Mouse (Mus musculus): ENCODE measurements around the gene Gpm6b. TPM values are rescaled to one million over a fixed set of nuclear protein-coding genes. Genes with fewer than 3 reads are reported as not detected.

Gpm6b gene
- total RNA-seq, 2 experiments from 2014 or later = 607 to 613 TPM

GRCm38 (mm10) chrX:166351790-166352189, 113.1 kb downstream of the Gpm6b start:
- peak; percentile 61 to 65 for DNase-seq (ENCODE audit: low spot score in 2 of 2)

GRCm38 (mm10) chrX:166353412-166353811, 114.7 kb downstream of the Gpm6b start:
- DNase-seq (ENCODE audit: low spot score in 2 of 2) = no peak

- no peak for DNase-seq (ENCODE audit: low spot score in 2 of 2)
Observed at GRCm38 (mm10) chrX:166354913-166355312, 116.2 kb downstream of the Gpm6b start.

GRCm38 (mm10) chrX:166356276-166356675, 117.6 kb downstream of the Gpm6b start:
- DNase-seq (ENCODE audit: low spot score in 2 of 2) = no peak

- no peak for DNase-seq (ENCODE audit: low spot score in 2 of 2)
Observed at GRCm38 (mm10) chrX:166358955-166359354, 120.2 kb downstream of the Gpm6b start.

GRCm38 (mm10) chrX:166359927-166360440, 121.3 kb downstream of the Gpm6b start:
- no peak for DNase-seq (ENCODE audit: low spot score in 2 of 2)

- peak; percentile 42 to 62 for DNase-seq (ENCODE audit: low spot score in 2 of 2)
Observed at GRCm38 (mm10) chrX:166360455-166360854, 121.7 kb downstream of the Gpm6b start.

GRCm38 (mm10) chrX:166365458-166366213, 126.9 kb downstream of the Gpm6b start:
- no peak for DNase-seq (ENCODE audit: low spot score in 2 of 2)

- no peak for DNase-seq (ENCODE audit: low spot score in 2 of 2)
Observed at GRCm38 (mm10) chrX:166376681-166377328, 138.1 kb downstream of the Gpm6b start.

- no peak for DNase-seq (ENCODE audit: low spot score in 2 of 2)
Observed at GRCm38 (mm10) chrX:166378652-166379051, 139.9 kb downstream of the Gpm6b start.

- no peak for DNase-seq (ENCODE audit: low spot score in 2 of 2)
Observed at GRCm38 (mm10) chrX:166383606-166384005, 144.9 kb downstream of the Gpm6b start.

GRCm38 (mm10) chrX:166384935-166385334, 146.2 kb downstream of the Gpm6b start:
- no peak for DNase-seq (ENCODE audit: low spot score in 2 of 2)

- no peak for DNase-seq (ENCODE audit: low spot score in 2 of 2)
Observed at GRCm38 (mm10) chrX:166386656-166387055, 147.9 kb downstream of the Gpm6b start.

- DNase-seq (ENCODE audit: low spot score in 2 of 2) = no peak
Observed at GRCm38 (mm10) chrX:166393753-166394152, 155.0 kb downstream of the Gpm6b start.

- no peak for DNase-seq (ENCODE audit: low spot score in 2 of 2)
Observed at GRCm38 (mm10) chrX:166407865-166408264, 169.2 kb downstream of the Gpm6b start.

GRCm38 (mm10) chrX:166416196-166416595, 177.5 kb downstream of the Gpm6b start:
- DNase-seq (ENCODE audit: low spot score in 2 of 2) = peak; percentile 12 to 13

GRCm38 (mm10) chrX:166434812-166435211, 196.1 kb downstream of the Gpm6b start:
- no peak for DNase-seq (ENCODE audit: low spot score in 2 of 2)

Other genes starting within 250 kb of the Gpm6b start
- gene Gemin8, start 68.5 kb upstream of the Gpm6b start, total RNA-seq (2021) = 10 to 100 TPM; 11.5 to 16.3 TPM
- 10 to 100 TPM; 51.9 to 58.3 TPM for gene Trappc2, start 201.7 kb downstream of the Gpm6b start, total RNA-seq (2021)
- gene Ofd1, start 201.8 kb downstream of the Gpm6b start, total RNA-seq (2021) = 1 to 10 TPM; 5.9 to 6.2 TPM
- gene Rab9, start 241.0 kb downstream of the Gpm6b start, total RNA-seq (2021) = 10 to 100 TPM; 31.9 to 37.6 TPM

Measured in left cerebral cortex, adult 18-20 months (tissue).